Mouse (Mus musculus): Measurements from ENCODE around the gene Enpp1. TPM values are rescaled to one million over a fixed set of nuclear protein-coding genes. Genes with fewer than 3 reads are reported as not detected.

Gene Enpp1
- polyA plus RNA-seq, 1 experiment, result 4.8 TPM

DNA sequence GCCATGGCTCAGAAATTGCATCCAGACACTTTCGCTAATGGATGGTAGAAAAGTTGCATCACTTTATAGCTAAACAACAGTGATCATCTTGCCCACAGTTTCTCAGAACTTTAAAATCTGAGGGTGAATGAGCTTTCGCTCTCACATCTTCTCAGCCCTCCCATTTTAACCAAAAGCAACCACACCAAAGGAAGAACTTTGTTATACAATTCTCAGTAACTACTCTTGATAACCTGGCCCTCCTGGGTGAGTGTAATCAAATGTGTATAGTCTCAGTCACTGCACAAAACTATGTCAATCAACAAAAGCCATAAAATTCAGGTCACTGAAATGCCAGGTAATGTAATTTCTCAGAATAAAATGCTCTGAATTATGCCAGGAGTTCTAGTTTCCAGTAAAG lies 39.0 kb downstream of the Enpp1 start:
- Histone ChIP-seq H3K4me1 (ENCODE audit: control insufficient read depth, insufficient read depth, low read length) (no peaks in the 10 kb centered on the region), H3K4me3 (replicated peaks; ENCODE audit: control insufficient read depth, low read depth, low read length) (no peak overlapping the region), H3K27ac (ENCODE audit: control insufficient read depth, insufficient read depth, low read depth, low read length, poor library complexity) (no peak overlapping the region)
- WGBS, result 87% methylated on average over 2 of the region's 2 CpGs
- TF ChIP-seq POLR2A (IDR thresholded peaks at IDR 0.05; ENCODE audit: borderline replicate concordance, control insufficient read depth, low read depth, low read length) (no peak), CTCF (IDR thresholded peaks at IDR 0.05; ENCODE audit: control insufficient read depth, insufficient read depth, low read length) (no peak)

DNA sequence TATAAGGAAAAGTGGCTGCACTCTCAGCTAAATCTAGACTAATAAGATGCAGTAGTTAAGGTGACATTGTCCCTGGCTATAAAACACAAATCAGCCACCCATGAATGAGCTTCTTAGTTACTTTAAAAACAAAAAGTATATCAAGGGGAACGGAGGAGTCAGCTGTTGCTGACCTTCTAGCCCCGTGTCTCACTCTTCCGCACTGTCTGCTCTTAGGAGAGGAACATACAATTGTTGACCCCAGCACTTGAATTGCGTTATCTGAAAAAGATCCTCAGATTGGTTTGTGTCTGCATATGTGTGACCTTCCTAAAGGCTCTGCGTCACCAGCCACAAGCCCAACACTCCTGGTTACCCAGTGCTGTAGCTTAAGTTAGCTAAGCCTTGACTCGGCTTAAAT lies 41.4 kb downstream of the Enpp1 start:
- 87% methylated on average over 6 of the region's 6 CpGs for WGBS
- H3K27ac ChIP-seq (ENCODE audit: control insufficient read depth, insufficient read depth, low read depth, low read length, poor library complexity), result no peak overlapping the region
- no peaks in the 10 kb centered on the region for H3K4me1 ChIP-seq (ENCODE audit: control insufficient read depth, insufficient read depth, low read length)
- no peak overlapping the region for H3K4me3 ChIP-seq (replicated peaks; ENCODE audit: control insufficient read depth, low read depth, low read length)
- TF ChIP-seq POLR2A (IDR thresholded peaks at IDR 0.05; ENCODE audit: borderline replicate concordance, control insufficient read depth, low read depth, low read length) (no peak), CTCF (IDR thresholded peaks at IDR 0.05; ENCODE audit: control insufficient read depth, insufficient read depth, low read length) (no peak)

DNA sequence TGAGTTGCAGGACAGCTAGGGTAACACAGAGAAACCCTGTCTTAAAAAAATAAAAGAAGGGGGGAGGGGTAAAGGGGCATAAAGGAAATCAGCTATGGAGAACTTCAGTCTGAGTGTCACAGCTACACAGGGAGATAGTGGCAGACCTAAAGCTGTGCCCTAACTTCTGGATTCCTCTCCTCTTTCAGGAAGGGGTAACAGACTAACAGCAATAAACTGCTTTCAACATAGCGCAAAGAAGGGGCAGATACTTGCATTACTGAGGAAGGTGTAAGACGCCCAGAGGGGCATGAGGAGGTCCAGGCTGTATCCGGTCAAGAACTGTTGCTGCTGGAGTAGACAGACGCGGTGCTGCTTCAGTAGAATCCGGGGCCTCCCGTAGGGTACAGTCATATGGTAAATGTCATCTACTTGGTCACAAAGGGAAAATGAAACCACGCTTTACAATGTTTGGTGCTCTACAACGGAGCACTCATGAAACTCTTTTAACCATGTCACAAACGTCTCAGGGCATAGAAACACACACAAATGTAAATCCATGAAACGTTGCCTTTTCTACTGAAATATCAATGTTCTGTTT lies 60.9 kb downstream of the Enpp1 start:
- Histone ChIP-seq H3K27ac (ENCODE audit: control insufficient read depth, insufficient read depth, low read depth, low read length, poor library complexity) (no peak overlapping the region), H3K4me1 (ENCODE audit: control insufficient read depth, insufficient read depth, low read length) (no peaks in the 10 kb centered on the region), H3K4me3 (replicated peaks; ENCODE audit: control insufficient read depth, low read depth, low read length) (no peak overlapping the region)
- 65% methylated on average over 11 of the region's 11 CpGs for WGBS
- TF ChIP-seq POLR2A (IDR thresholded peaks at IDR 0.05; ENCODE audit: borderline replicate concordance, control insufficient read depth, low read depth, low read length) (no peak), CTCF (IDR thresholded peaks at IDR 0.05; ENCODE audit: control insufficient read depth, insufficient read depth, low read length) (no peak)

DNA sequence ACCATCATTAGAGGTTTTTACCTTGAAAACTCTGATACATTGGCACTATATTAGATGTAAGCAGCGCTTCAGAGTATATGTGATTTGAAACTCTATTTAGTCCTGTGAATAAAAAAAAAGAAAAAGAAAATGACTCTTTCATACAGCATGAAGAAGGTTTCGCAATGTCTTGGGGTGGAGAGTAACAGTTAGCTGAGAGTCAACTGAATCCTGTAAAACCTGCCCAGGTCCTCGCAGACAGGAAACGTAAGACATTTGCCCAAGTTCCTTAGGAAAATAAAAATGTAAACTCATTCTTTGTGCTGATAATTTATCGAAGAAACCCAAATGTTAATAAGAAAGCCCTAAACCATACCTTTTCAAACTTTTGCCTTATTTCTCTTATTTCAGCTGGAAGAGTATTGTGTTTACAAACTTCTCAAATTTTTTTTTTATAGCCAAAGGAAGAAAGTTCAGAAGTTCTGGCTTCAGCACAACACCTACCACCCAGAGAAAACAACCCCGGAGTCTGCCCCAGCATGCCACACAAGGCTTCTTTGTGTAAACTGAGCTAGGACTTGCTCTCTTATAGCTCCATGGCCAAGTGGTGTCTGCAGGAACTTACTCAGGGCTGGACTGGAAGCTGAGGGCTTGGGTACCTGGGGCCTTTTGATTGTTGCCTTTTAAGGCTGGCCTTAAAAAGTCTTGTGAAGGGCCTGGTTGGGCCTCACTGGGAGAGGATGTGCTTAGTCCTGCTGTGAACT lies 63.8 kb downstream of the Enpp1 start:
- Histone ChIP-seq H3K27ac (ENCODE audit: control insufficient read depth, insufficient read depth, low read depth, low read length, poor library complexity) (no peak overlapping the region), H3K4me1 (ENCODE audit: control insufficient read depth, insufficient read depth, low read length) (no peaks in the 10 kb centered on the region; the same call in 1 of the 2 replicates), H3K4me3 (replicated peaks; ENCODE audit: control insufficient read depth, low read depth, low read length) (no peak overlapping the region)
- no peak for TF ChIP-seq POLR2A (IDR thresholded peaks at IDR 0.05; ENCODE audit: borderline replicate concordance, control insufficient read depth, low read depth, low read length)
- no peak for TF ChIP-seq CTCF (IDR thresholded peaks at IDR 0.05; ENCODE audit: control insufficient read depth, insufficient read depth, low read length)
- WGBS, result 48% methylated on average over 6 of the region's 6 CpGs

DNA sequence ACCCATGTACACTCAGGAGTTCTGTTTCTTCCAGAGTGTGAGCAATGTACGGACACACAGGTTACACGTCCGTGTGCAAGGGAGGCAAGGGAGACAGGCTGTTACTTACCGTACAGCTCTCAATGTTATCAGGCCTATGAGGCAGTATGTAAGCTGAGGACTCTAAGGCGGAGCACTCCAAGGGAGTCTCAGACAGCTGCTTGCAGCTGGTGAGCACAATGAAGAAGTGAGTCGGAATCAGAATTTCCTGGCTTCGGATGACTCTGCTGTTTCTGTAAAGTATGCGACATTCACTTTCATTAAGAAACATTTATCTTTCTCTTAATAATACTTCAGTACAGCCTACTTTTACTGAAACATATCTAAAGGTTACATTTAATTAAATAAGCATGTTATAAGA lies 66.8 kb downstream of the Enpp1 start:
- peaks cover 4% of the 10 kb centered on the region for H3K4me1 ChIP-seq (ENCODE audit: control insufficient read depth, insufficient read depth, low read length)
- no peak overlapping the region for H3K4me3 ChIP-seq (replicated peaks; ENCODE audit: control insufficient read depth, low read depth, low read length)
- WGBS, result 74% methylated on average over 8 of the region's 8 CpGs
- no peak overlapping the region for H3K27ac ChIP-seq (ENCODE audit: control insufficient read depth, insufficient read depth, low read depth, low read length, poor library complexity)
- TF ChIP-seq POLR2A (IDR thresholded peaks at IDR 0.05; ENCODE audit: borderline replicate concordance, control insufficient read depth, low read depth, low read length) (no peak), CTCF (IDR thresholded peaks at IDR 0.05; ENCODE audit: control insufficient read depth, insufficient read depth, low read length) (no peak)

DNA sequence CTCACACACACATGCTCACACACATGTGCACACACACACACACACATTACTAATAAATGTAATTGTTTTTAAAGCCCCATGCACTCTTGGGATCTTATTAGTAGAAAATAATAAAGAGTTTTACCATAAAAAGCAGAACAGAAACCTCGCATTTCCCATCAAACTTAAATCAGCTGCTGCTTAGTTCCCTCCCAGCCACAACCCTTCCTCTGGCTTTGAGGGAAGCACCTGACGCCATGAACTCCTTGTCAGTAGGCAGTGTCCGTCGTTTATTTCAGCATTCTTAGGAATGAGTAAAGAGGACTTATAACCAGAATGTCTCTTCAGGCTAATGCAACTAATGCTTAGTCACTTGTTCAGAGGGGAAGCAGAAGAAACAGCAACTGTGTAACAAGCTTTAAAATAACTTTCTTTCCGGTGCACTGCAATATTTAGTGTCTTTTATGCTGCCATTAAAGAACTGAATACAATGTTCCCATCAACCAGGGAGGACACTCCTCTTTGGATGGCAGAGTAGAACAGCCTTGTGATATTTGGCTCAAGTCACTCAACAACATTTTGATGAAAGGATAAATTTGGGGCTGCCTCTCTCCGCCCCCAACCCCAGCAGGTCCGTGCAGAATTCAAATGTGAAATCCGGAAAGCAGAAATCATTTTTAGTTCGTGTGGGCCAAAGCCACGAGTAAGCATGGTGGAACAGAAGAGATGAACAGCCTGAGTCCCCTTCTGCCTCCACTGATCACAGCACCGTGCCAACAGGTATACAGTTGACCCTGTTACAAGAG lies 69.0 kb downstream of the Enpp1 start:
- H3K4me3 ChIP-seq (replicated peaks; ENCODE audit: control insufficient read depth, low read depth, low read length), result no peak overlapping the region
- H3K27ac ChIP-seq (ENCODE audit: control insufficient read depth, insufficient read depth, low read depth, low read length, poor library complexity), result no peak overlapping the region
- peaks cover 4% of the 10 kb centered on the region for H3K4me1 ChIP-seq (ENCODE audit: control insufficient read depth, insufficient read depth, low read length)
- TF ChIP-seq POLR2A (IDR thresholded peaks at IDR 0.05; ENCODE audit: borderline replicate concordance, control insufficient read depth, low read depth, low read length) (no peak), CTCF (IDR thresholded peaks at IDR 0.05; ENCODE audit: control insufficient read depth, insufficient read depth, low read length) (no peak)
- 22% methylated on average over 11 of the region's 11 CpGs for WGBS

DNA sequence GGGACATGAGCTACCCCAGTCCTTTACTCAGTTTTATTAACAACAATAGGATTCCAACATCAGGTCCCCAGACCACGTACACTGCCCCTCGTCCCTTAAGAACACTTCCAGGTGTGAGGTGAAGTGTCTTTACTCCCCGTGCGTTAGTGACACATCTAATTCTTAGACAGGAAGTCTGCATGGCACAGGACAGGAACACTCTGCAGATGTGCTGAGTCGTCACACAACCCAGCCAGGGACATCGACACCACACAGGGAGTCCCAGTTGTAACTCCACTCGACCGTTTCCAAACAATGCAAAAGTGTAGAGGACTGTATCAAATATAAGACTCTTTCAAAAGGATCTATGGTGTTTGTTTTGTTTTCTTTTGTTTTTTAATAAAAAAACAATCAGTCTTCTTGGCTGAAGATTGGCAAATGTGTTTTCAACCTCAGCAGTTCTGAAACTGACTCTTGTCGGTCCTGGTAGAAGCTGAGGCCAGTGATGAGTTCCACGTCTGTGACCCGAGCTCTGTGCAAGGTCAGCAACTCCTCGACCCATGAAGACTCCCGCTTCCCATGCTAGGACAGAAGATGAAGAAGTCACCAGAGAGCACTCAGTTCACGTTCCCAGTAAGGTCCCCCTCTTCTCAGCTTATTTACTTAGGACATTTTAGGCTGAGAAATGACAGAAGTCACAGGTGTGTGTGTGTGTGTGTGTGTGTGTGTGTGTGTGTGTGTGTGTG lies 70.4 kb downstream of the Enpp1 start:
- TF ChIP-seq CTCF (IDR thresholded peaks at IDR 0.05; ENCODE audit: control insufficient read depth, insufficient read depth, low read length), result no peak
- no peak for TF ChIP-seq POLR2A (IDR thresholded peaks at IDR 0.05; ENCODE audit: borderline replicate concordance, control insufficient read depth, low read depth, low read length)
- WGBS, result 27% methylated on average over 14 of the region's 14 CpGs
- Histone ChIP-seq H3K4me1 (ENCODE audit: control insufficient read depth, insufficient read depth, low read length) (peaks cover 4% of the 10 kb centered on the region), H3K27ac (ENCODE audit: control insufficient read depth, insufficient read depth, low read depth, low read length, poor library complexity) (no peak overlapping the region), H3K4me3 (replicated peaks; ENCODE audit: control insufficient read depth, low read depth, low read length) (no peak overlapping the region)
